Mouse (Mus musculus): ENCODE data around the gene Ntm.

GRCm38 (mm10) chr9:29568571-29568970 lies 394.4 kb downstream of the Ntm start:
- TF ChIP-seq CTCF (IDR thresholded peaks at IDR 0.05; ENCODE audit: borderline replicate concordance, extremely low read depth, insufficient read depth, insufficient read length): no peak
- no peak for TF ChIP-seq POLR2A (IDR thresholded peaks at IDR 0.05; ENCODE audit: borderline replicate concordance, extremely low read depth, insufficient read depth, insufficient read length, poor library complexity, severe bottlenecking)
